Mouse (Mus musculus): Measurements from ENCODE around the gene Sstr3. TPM values are rescaled to one million over a fixed set of nuclear protein-coding genes. Genes with fewer than 3 reads are reported as not detected.

Sstr3 gene
- polyA plus RNA-seq, 1 experiment from 2014 or later = 0.12 TPM

DNA sequence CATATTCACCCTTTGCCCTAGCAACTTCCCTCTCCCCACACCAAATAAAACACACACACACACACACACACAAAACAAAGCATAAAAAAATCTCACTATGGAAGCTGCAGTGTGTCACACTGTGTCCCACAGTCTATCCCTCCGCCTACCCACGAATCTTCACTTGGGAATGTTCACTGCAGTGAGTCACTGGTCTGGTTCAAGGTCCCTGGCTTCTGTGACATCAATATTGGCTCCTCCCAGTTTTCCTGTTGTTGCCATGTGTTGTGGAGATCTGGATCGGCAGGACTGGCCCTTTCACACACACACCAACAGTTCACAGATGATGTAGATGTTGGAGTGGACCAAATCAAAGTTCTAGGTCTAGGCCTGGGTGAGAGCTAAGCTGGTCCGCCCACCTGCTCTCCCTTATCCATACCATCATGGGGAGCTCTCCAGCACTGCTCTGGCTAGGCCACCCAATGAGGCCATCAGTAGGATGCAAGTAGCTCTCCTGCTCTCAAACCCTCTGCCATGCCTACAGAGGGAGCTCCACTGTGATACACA, 4.8 kb upstream of the Sstr3 start:
- WGBS = 76% methylated on average over 4 of the region's 4 CpGs
- Histone ChIP-seq H3K4me1 (ENCODE audit: control insufficient read depth, insufficient read depth, low read length) (peaks cover 7% of the 10 kb centered on the region; the same call in 1 of the 2 replicates), H3K27ac (ENCODE audit: low read length) (no peak overlapping the region), H3K9ac (replicated peaks; ENCODE audit: low read depth, low read length) (no peak overlapping the region), H3K9me3 (ENCODE audit: control insufficient read depth, low read depth, low read length) (no peaks in the 10 kb centered on the region), H3K4me3 (ENCODE audit: low read depth, low read length) (no peak overlapping the region), H3K27me3 (ENCODE audit: control insufficient read depth, insufficient read depth, low read length) (no peaks in the 10 kb centered on the region), H3K36me3 (ENCODE audit: control insufficient read depth, insufficient read depth, low read length) (no peaks in the 10 kb centered on the region), H3K4me2 (replicated peaks; ENCODE audit: low read depth, low read length) (no peak overlapping the region)
- no peak for ATAC-seq (ENCODE audit: insufficient number of reproducible peaks, insufficient read depth, low FRiP score, low read depth)

- 40% methylated on average over 8 of the region's 8 CpGs for WGBS
- H3K4me2 ChIP-seq (replicated peaks; ENCODE audit: low read depth, low read length) = no peak overlapping the region
- ATAC-seq (ENCODE audit: insufficient number of reproducible peaks, insufficient read depth, low FRiP score, low read depth) = no peak
- H3K9me3 ChIP-seq (ENCODE audit: control insufficient read depth, low read depth, low read length) = no peaks in the 10 kb centered on the region
- no peaks in the 10 kb centered on the region for H3K27me3 ChIP-seq (ENCODE audit: control insufficient read depth, insufficient read depth, low read length)
- H3K4me1 ChIP-seq (ENCODE audit: control insufficient read depth, insufficient read depth, low read length) = peaks cover 7% of the 10 kb centered on the region; the same call in 1 of the 2 replicates
- H3K4me3 ChIP-seq (ENCODE audit: low read depth, low read length) = no peak overlapping the region
- H3K9ac ChIP-seq (replicated peaks; ENCODE audit: low read depth, low read length) = no peak overlapping the region
- no peaks in the 10 kb centered on the region for H3K36me3 ChIP-seq (ENCODE audit: control insufficient read depth, insufficient read depth, low read length)
- no peak overlapping the region for H3K27ac ChIP-seq (ENCODE audit: low read length)
Observed at GRCm38 (mm10) chr15:78548711-78549110, 4.2 kb upstream of the Sstr3 start.

DNA sequence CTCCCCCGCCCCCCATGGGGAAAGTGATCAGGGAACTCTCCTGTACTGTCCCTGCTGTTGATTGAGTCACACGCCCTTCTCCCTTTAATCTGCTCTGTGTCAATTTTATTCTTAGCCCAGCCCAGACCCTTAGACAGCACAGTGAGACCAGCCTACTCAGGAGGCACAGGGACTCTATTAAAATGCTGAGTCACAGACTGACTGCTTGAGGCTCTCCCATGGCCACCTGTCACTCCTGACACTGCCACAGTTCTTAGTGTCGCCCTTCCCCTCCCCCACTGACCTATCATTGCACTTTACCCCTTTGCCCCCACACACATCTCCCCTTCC, 3.8 kb upstream of the Sstr3 start:
- Histone ChIP-seq H3K4me2 (replicated peaks; ENCODE audit: low read depth, low read length) (no peak overlapping the region), H3K9ac (replicated peaks; ENCODE audit: low read depth, low read length) (no peak overlapping the region), H3K36me3 (ENCODE audit: control insufficient read depth, insufficient read depth, low read length) (no peaks in the 10 kb centered on the region), H3K4me3 (ENCODE audit: low read depth, low read length) (no peak overlapping the region), H3K4me1 (ENCODE audit: control insufficient read depth, insufficient read depth, low read length) (peaks cover 7% of the 10 kb centered on the region; the same call in 1 of the 2 replicates), H3K9me3 (ENCODE audit: control insufficient read depth, low read depth, low read length) (no peaks in the 10 kb centered on the region), H3K27me3 (ENCODE audit: control insufficient read depth, insufficient read depth, low read length) (no peaks in the 10 kb centered on the region), H3K27ac (ENCODE audit: low read length) (no peak overlapping the region)
- ATAC-seq (ENCODE audit: insufficient number of reproducible peaks, insufficient read depth, low FRiP score, low read depth) = no peak
- WGBS = 36% methylated on average over 3 of the region's 3 CpGs

- Histone ChIP-seq H3K4me2 (replicated peaks; ENCODE audit: low read depth, low read length) (no peak overlapping the region), H3K4me1 (ENCODE audit: control insufficient read depth, insufficient read depth, low read length) (peaks cover 7% of the 10 kb centered on the region; the same call in 1 of the 2 replicates), H3K36me3 (ENCODE audit: control insufficient read depth, insufficient read depth, low read length) (no peaks in the 10 kb centered on the region), H3K27me3 (ENCODE audit: control insufficient read depth, insufficient read depth, low read length) (no peaks in the 10 kb centered on the region), H3K4me3 (ENCODE audit: low read depth, low read length) (no peak overlapping the region), H3K9me3 (ENCODE audit: control insufficient read depth, low read depth, low read length) (no peaks in the 10 kb centered on the region), H3K27ac (ENCODE audit: low read length) (no peak overlapping the region), H3K9ac (replicated peaks; ENCODE audit: low read depth, low read length) (no peak overlapping the region)
- 37% methylated on average over 5 of the region's 5 CpGs for WGBS
- no peak for ATAC-seq (ENCODE audit: insufficient number of reproducible peaks, insufficient read depth, low FRiP score, low read depth)
Observed at GRCm38 (mm10) chr15:78547415-78548335, 3.2 kb upstream of the Sstr3 start.

DNA sequence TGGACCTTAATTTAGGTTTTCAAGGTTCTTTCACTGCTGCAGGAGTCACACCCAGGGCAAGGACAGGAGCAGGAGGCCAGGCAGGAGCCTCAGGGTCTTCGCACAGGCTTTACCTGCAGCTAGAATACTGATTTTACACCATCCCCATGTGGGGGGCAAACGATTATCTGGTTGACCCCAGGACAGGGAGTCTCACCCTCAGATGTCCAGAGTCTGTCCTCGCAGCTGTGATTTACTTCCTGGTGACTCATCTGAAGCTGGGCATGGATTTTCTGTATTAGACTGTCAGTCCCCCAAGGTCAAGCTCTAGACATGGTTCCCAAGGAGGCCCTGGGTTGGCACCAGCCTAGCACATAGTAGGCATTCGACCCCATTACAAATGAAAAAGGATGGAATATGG, 1.6 kb upstream of the Sstr3 start:
- H3K4me1 ChIP-seq (ENCODE audit: control insufficient read depth, insufficient read depth, low read length) = peaks cover 13% of the 10 kb centered on the region; the same call in 1 of the 2 replicates
- H3K4me3 ChIP-seq (ENCODE audit: low read depth, low read length) = no peak overlapping the region
- no peaks in the 10 kb centered on the region for H3K36me3 ChIP-seq (ENCODE audit: control insufficient read depth, insufficient read depth, low read length)
- H3K27ac ChIP-seq (ENCODE audit: low read length) = no peak overlapping the region
- no peak overlapping the region for H3K9ac ChIP-seq (replicated peaks; ENCODE audit: low read depth, low read length)
- H3K4me2 ChIP-seq (replicated peaks; ENCODE audit: low read depth, low read length) = no peak overlapping the region
- H3K27me3 ChIP-seq (ENCODE audit: control insufficient read depth, insufficient read depth, low read length) = no peaks in the 10 kb centered on the region
- 85% methylated on average over 4 of the region's 4 CpGs for WGBS
- no peak for ATAC-seq (ENCODE audit: insufficient number of reproducible peaks, insufficient read depth, low FRiP score, low read depth)
- H3K9me3 ChIP-seq (ENCODE audit: control insufficient read depth, low read depth, low read length) = no peaks in the 10 kb centered on the region

- no peak for ATAC-seq (ENCODE audit: insufficient number of reproducible peaks, insufficient read depth, low FRiP score, low read depth)
- Histone ChIP-seq H3K4me1 (ENCODE audit: control insufficient read depth, insufficient read depth, low read length) (peaks cover 13% of the 10 kb centered on the region; the same call in 1 of the 2 replicates), H3K4me2 (replicated peaks; ENCODE audit: low read depth, low read length) (no peak overlapping the region), H3K36me3 (ENCODE audit: control insufficient read depth, insufficient read depth, low read length) (no peaks in the 10 kb centered on the region), H3K27ac (ENCODE audit: low read length) (no peak overlapping the region), H3K4me3 (ENCODE audit: low read depth, low read length) (no peak overlapping the region), H3K9me3 (ENCODE audit: control insufficient read depth, low read depth, low read length) (no peaks in the 10 kb centered on the region), H3K27me3 (ENCODE audit: control insufficient read depth, insufficient read depth, low read length) (no peaks in the 10 kb centered on the region), H3K9ac (replicated peaks; ENCODE audit: low read depth, low read length) (no peak overlapping the region)
- WGBS = 78% methylated on average over 15 of the region's 15 CpGs
Observed at GRCm38 (mm10) chr15:78544041-78544440, 444 bp downstream of the Sstr3 start.

DNA sequence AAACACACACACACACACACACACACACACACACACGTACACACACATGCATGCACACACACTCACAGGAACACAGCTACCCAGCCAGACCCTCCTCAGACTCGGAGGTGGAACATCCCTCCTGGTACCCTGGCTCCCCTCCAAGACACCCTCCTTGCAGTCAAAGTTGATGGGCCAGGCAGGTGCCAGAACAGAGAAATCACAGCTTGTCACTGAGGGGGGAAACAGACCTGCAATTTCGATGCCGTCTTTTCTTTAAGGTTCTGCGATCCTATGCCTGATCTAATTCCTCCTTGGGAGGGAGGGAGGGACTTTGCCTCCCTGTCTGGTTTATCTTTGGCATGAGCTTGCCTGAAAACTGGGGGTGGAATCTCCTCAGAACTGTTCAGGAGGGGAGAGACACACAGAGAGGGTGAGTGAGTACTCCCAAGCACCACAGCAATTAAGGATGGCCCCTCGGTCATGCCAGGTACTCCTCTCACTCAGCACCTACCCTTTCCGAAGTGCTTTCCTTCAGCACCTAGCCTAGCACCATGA, 1.6 kb downstream of the Sstr3 start:
- Histone ChIP-seq H3K27me3 (ENCODE audit: control insufficient read depth, insufficient read depth, low read length) (no peaks in the 10 kb centered on the region), H3K27ac (ENCODE audit: low read length) (no peak overlapping the region), H3K9me3 (ENCODE audit: control insufficient read depth, low read depth, low read length) (no peaks in the 10 kb centered on the region), H3K36me3 (ENCODE audit: control insufficient read depth, insufficient read depth, low read length) (no peaks in the 10 kb centered on the region), H3K4me3 (ENCODE audit: low read depth, low read length) (no peak overlapping the region), H3K4me1 (ENCODE audit: control insufficient read depth, insufficient read depth, low read length) (peaks cover 6% of the 10 kb centered on the region; the same call in 1 of the 2 replicates), H3K9ac (replicated peaks; ENCODE audit: low read depth, low read length) (no peak overlapping the region), H3K4me2 (replicated peaks; ENCODE audit: low read depth, low read length) (no peak overlapping the region)
- ATAC-seq (ENCODE audit: insufficient number of reproducible peaks, insufficient read depth, low FRiP score, low read depth) = no peak
- WGBS = 55% methylated on average over 7 of the region's 7 CpGs

DNA sequence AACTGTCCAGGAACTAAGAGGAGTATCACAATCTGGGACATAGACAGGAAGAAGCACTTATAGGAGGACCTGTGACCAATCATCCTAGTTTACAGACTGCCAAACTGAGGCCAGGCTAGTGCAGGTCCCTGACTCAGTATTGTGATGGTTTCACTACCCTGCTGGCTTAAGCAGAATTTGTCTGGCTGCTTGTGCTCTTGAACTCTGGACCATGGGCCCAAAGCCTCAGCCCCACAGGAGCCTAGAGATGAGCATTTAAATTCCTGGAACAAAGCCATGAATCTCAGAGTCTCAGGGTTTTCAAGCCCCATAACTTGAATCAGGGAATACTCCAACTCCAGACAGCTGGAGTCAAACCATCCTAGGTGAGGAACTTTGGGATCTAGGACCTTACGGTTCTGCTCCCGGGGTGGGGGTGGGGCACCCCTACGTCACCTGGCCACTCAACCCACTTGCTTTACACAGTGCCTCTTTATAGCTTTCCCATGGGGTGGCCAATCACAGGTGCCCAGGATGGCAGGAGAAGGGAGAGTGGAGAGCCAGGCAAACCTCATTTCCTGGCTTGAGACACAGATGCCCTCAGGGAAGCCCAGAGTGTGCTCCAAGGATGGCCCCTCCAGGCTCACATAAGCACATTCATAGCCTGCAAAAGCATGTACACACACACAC, 2.3 kb downstream of the Sstr3 start:
- no peak for ATAC-seq (ENCODE audit: insufficient number of reproducible peaks, insufficient read depth, low FRiP score, low read depth)
- Histone ChIP-seq H3K9me3 (ENCODE audit: control insufficient read depth, low read depth, low read length) (no peaks in the 10 kb centered on the region), H3K4me1 (ENCODE audit: control insufficient read depth, insufficient read depth, low read length) (0 out of 2 replicates have a peak, but pooled peaks cover 6% of the 10 kb centered on the region), H3K36me3 (ENCODE audit: control insufficient read depth, insufficient read depth, low read length) (no peaks in the 10 kb centered on the region), H3K4me3 (ENCODE audit: low read depth, low read length) (no peak overlapping the region), H3K27me3 (ENCODE audit: control insufficient read depth, insufficient read depth, low read length) (no peaks in the 10 kb centered on the region), H3K27ac (ENCODE audit: low read length) (no peak overlapping the region), H3K9ac (replicated peaks; ENCODE audit: low read depth, low read length) (no peak overlapping the region), H3K4me2 (replicated peaks; ENCODE audit: low read depth, low read length) (no peak overlapping the region)
- WGBS = 75% methylated on average over 3 of the region's 3 CpGs

All from stomach, embryonic 14.5 days (tissue).